8 mouse cellular contexts compared by ENCODE assay signal in genomic region chr5:24444746-24445427, GRCm38 (mm10). TPM values are rescaled to one million over a fixed set of nuclear protein-coding genes. Genes with fewer than 3 reads are reported as not detected.
DNase-seq lines count a peak whose midpoint lies in the region; ATAC-seq lines count a peak whose summit lies in the region.

Fastk (minus strand) TSS chr5:24445287.

- 0 out of 2 replicates have a peak, but pooled peaks cover 4% of the 10 kb centered on the region for H3K27me3 ChIP-seq in hindbrain, embryonic 14.5 days (ENCODE audit: control insufficient read depth, insufficient read depth, low read length)

- peaks cover 26% of the 10 kb centered on the region for H3K36me3 ChIP-seq in hindbrain, embryonic 14.5 days (replicated peaks; ENCODE audit: control insufficient read depth, insufficient read depth)

- H3K4me3 ChIP-seq in hindbrain, embryonic 14.5 days (replicated peaks; ENCODE audit: low read length): peak within 1 kb of the TSS; percentile 91

- H3K9ac ChIP-seq in hindbrain, embryonic 14.5 days: peak within 1 kb of the TSS; percentile 95

- peak within 1 kb of the TSS; percentile 94 for H3K27ac ChIP-seq in hindbrain, embryonic 14.5 days

- no peaks in the 10 kb centered on the region for H3K9me3 ChIP-seq in hindbrain, embryonic 14.5 days (ENCODE audit: control insufficient read depth, low read length)

- peak within 1 kb of the TSS; percentile 98 for H3K4me2 ChIP-seq in hindbrain, embryonic 14.5 days (replicated peaks)

- peak; percentile 82 for ATAC-seq in hindbrain, embryonic 14.5 days (ENCODE audit: low FRiP score)

- peak; percentile 89 for DNase-seq in T-cell, adult 2 months (ENCODE audit: low spot score)
- DNase-seq in cerebellum, postnatal 36 days: peak; percentile 92 to 96
- DNase-seq in frontal cortex, postnatal 36 days (ENCODE audit: low spot score in 2 of 2): peak; percentile 94
- peak; percentile 91 for DNase-seq in hindbrain, embryonic 14.5 days (ENCODE audit: low spot score)
- DNase-seq in layer of hippocampus, postnatal 36 days: peak; percentile 95
- peak; percentile 94 for DNase-seq in lung, postnatal 25 days (ENCODE audit: low spot score)
- peak; percentile 81 for DNase-seq in retina, adult 2 months (ENCODE audit: low read depth, low spot score)
- peak; percentile 93 for DNase-seq in thymus, postnatal 25 days

- WGBS in hindbrain, embryonic 14.5 days: under 1% methylated on average over 58 of the region's 60 CpGs

- peaks cover 32% of the 10 kb centered on the region for H3K4me1 ChIP-seq in hindbrain, embryonic 14.5 days (replicated peaks; ENCODE audit: control insufficient read depth, insufficient read depth, low read length)

RNA-seq across cellular contexts. Expression of gene Fastk, which starts in this region (rescaled TPM):
- polyA plus RNA-seq in hindbrain, embryonic 14.5 days (2014; fragmentation: Nextera tagmentation; extraction: Ambion mirVana): 92.8 and 92.9 TPM in 2 replicates
- total RNA-seq in layer of hippocampus, postnatal 36 days (2021): 100 to 1,000 TPM; 121 to 144 TPM

Comparison
In these comparisons a context has a peak if more than half of its experiments do, and no peak if none do; other contexts are left out.
1. Peak in every context shown above with its lines: DNase-seq, ATAC-seq, H3K4me3 ChIP-seq and H3K27ac ChIP-seq.